Mouse (Mus musculus) cerebellum, adult 18-20 months (tissue): ENCODE measurements around the gene Retn.
A peak's percentile ranks its signal among the peaks of the same experiment; 100 is the strongest.

ENCODE experiments used
- DNase-seq, 2 experiments: peaks; one replicate each; pipeline ENCODE4 v3.0.0; 2021

Gene Retn

DNA sequence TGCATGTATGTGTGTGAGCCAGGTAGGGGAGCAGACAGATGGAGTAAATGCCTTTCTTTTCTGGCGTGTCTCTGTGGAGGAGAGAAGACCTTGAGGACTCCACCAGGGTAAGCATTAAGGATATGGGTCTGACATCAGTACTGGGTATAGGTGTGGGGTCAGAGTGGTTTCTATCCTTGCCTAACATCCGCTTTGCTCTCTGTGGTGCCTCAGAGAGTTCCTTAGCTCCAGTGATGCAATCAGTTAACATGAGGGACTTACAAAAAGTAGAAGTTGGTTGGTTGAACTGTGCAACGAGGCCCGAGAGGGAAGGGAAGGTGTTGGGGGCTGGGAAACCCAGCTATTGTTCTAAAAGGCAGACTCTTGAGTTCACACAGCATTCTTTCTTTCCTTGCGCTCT, 8.8 kb downstream of the Retn start:
- no peak for DNase-seq

DNA sequence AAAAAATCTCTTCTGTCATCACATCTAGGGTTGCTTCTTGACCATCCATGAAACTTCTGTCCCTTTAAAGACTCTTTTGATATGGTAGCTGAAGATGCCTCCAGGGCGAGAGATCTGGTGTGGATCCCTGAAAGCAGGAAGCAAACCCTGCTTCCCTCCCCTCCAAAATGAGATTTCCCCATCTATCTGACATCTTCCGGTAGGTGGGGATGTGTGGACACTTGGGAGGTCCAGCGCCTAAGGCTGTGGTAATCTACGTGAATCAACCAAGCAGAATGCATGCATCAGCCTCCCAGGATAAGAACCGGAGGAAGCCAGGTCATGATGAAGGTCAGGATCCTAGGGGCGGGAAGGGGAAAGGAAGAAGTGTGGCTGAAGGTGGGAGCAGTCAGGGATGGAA, 9.9 kb downstream of the Retn start, which contains the start of gene Mcemp1:
Mcemp1 (plus strand) TSS at position 248 of the 400 bp plus-strand sequence.
- DNase-seq, result no peak

GRCm38 (mm10) chr8:3670388-3670787, 14.8 kb downstream of the Retn start:
- no peak for DNase-seq

DNA sequence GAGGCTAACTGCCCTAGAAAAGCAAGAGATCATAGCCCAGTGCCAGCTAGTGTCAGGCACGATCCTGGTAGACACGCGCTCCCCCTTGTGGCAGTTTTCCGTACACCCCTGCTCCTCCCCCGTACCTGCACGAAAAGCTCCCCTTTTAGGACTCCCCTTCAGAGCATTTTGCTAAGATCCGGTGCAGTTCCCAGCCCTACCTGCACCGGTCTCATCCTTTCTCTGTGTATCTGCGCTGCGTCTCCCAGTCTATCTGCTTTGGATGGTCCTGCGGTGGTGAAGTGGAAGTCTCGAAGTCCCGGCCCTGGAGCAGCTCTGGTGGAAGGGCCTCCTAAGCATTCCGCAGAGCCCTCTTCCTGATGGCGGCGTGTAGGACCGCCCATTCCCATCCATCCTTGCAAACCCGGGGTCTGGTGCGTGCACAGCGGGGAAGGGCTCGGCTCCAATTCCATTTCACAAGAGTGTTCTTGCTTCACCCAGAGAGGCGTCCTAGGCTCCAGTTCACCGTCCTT, 16.5 kb downstream of the Retn start, which contains the start of gene Fcor:
Fcor (minus strand) TSS at position 383 of the 512 bp plus-strand sequence.
- peak; percentile 92 to 93 for DNase-seq

GRCm38 (mm10) chr8:3674671-3675070, 19.1 kb downstream of the Retn start:
- DNase-seq, result no peak

DNA sequence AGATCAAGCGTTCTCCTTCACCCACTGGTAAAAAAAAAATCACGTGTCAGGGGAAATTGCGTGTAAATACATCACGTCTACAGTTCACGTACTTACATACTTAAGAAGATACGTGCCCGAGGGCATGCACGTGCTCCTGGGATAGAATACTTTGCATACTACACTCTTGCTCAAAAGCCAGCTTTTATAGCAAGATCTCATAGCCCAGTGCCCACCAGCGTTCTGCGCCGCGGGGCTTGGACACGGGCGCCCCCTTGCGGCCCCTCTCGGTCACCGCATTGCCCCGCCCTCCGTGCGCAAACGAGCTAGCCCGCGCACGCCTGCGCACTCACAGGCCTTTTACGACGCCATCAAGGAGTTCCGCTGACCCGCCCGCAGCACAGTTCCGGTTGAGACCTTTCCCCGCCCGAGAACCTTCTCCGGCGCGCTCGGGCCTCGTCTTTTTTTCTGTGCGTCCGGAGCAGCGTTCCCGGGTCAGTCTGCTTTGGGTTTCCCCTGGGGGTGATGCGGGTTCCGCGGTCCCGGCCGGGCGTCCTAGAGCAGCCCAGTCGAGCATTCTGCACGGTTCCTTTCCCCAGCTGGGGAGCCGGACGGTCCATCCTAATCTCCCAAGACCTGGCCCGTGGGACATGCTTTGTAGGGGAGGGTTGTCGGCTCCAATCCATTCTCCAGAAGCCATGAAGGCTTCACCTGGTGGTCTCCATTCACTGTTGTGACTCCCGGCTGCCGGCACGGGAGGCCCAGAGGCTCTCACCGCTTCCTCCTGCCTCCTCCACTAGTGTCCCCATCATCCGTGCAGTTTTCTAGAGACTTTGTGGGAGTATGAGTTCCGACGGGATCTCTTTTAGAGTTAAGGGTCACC, 20.8 kb downstream of the Retn start, which contains the start of gene Trappc5:
Trappc5 (plus strand) TSS at position 169 of the 862 bp plus-strand sequence.
- peak; percentile 94 to 98 for DNase-seq

- peak in 1 of 2 experiments; percentile 36 for DNase-seq
Observed at GRCm38 (mm10) chr8:3676993-3677579, 21.5 kb downstream of the Retn start.

GRCm38 (mm10) chr8:3678831-3679230, 23.3 kb downstream of the Retn start:
- no peak for DNase-seq

GRCm38 (mm10) chr8:3679236-3679635, 23.7 kb downstream of the Retn start:
- peak; percentile 66 to 68 for DNase-seq

- DNase-seq, result peak in 1 of 2 experiments; percentile 46
Observed at GRCm38 (mm10) chr8:3679656-3680055, 24.1 kb downstream of the Retn start.

- DNase-seq, result peak in 1 of 2 experiments; percentile 31
Observed at GRCm38 (mm10) chr8:3682435-3682834, 26.9 kb downstream of the Retn start.

DNA sequence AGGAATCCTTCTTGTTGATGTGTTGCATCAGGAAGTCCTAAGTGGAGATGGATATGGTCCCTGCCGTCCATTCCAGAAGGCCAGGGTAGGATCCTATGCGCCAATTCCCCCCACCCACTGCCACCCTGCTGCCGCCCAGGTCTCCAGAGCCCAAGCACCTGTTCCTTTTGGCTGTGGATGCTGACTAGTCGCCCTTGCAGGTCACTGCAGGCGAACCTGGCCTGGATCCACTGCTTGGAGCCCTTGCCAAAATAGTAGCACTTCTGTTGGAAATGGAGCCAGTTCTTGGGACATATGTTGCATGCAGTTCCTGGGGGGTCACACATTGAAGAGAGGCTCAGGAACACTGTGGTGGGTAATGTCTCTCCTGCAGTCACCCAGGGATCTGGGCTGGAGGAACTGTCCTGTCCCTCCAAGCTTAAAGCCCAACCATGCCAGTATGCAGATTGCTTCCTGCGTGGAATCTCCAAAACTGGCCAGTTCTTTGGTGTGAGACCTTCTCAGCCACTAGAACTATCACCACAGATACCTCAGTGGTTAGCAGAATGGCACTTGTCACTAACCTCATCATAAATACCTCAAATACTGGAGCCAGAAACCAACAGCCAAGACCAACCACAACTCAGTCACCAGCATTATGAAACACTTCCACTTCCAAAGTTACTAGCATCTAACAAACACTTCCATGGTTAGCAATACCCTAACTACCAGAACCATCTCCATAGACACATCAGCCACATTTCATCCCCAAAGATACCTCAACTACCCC, 28.0 kb downstream of the Retn start:
- DNase-seq, result peak; percentile 77 to 78

- DNase-seq, result no peak
Observed at GRCm38 (mm10) chr8:3684530-3684929, 29.0 kb downstream of the Retn start.

- DNase-seq, result no peak
Observed at GRCm38 (mm10) chr8:3685422-3685821, 29.9 kb downstream of the Retn start.

DNA sequence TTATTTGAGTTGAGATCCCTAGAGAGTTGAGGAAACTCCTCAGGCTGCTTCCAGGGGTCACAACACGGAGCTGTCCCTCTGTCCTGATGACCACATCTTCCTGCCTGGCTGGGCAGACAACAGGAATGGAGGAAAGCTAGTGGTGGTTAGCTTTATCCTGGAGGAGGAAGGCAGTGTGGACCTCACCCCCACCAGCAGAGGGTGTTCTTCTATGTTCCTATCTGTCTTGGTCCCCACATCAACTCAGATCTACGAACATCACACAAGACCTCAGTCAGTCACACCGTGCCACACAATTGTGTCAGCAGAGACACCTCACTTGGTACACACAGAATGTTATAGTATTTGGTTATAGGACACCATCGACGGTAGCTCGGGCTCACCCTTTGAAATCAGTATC, 32.0 kb downstream of the Retn start:
- no peak for DNase-seq

- DNase-seq, result no peak
Observed at GRCm38 (mm10) chr8:3690774-3691173, 35.2 kb downstream of the Retn start.

DNA sequence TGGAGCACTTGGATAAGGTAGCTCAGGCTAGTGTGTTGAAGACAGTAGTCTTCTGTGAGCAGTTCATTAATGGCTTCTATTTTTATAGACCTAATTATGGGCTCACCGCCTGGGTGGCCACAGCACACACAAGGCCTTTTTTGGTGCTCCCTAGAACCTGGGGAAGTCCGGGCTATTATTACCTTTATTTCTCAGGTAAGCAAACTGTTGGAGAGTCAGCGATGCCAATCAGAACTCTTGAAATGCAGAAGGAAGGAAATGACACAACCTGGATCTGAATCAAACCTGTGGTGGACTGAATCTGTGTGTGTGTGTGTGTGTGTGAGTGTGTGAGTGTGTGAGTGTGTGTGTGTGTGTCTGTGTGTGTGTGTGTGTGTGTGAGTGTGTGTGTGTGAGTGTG, 38.6 kb downstream of the Retn start, which contains the start of gene Fcer2a:
Fcer2a (minus strand) TSS at position 55 of the 400 bp plus-strand sequence.
- DNase-seq, result no peak

- DNase-seq, result no peak
Observed at GRCm38 (mm10) chr8:3701491-3701890, 45.9 kb downstream of the Retn start.

DNA sequence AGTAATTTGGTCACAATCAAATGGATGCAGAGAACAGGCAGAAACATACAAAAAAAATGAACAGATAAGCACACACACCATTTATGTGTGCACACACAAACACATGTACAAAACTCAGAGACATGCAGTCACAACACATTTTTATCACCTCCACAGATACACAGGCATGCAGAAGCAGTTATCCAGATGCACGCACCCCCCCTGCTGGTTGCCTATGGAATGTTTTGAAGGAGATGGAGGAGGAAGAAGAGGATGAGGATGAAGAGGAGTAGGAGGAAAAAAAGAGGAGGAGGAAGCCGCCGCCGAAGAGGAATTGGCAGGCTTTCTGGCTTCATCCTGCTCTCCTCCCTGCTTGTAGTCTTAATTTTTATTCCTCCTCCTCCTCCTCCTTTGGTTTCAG, 50.1 kb downstream of the Retn start:
- peak; percentile 16 to 30 for DNase-seq

DNA sequence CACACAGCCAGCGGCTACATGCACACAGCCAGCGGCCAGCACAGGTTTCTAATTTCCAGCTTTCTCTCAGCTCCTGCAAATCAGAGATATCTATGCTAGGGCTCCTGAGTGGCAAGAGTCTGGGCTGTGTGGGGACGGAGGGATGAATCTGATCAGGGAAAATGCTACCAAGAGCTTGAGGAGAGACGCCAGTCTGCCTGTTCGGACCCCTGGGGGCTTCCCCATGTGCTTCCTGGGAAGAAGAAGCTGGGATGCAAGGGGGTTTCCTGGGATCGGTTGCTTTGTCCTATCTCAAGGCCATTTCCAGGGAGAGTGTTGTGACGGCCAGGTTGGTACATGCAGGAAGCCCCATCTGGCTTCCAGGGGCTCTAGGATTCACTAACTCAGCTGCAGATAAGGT, 52.0 kb downstream of the Retn start:
- DNase-seq, result no peak
